Mouse (Mus musculus) left cerebral cortex, postnatal 4 days (tissue): ENCODE results near the gene Wsb1. TPM values are rescaled to one million over a fixed set of nuclear protein-coding genes. Genes with fewer than 3 reads are reported as not detected.

Experiments used
- total RNA-seq, 2 experiments: library from RNA; stranded (reverse); gene quantifications; 2 replicates each; pipeline ENCODE4 v1.2.3; 2021

The Wsb1 gene
- total RNA-seq, 2 experiments from 2014 or later = 154 to 166 TPM

Other genes with a start within 250 kb of the Wsb1 start
- 10 to 100 TPM; 49.9 to 50.6 TPM for gene Ksr1, start 108.3 kb downstream of the Wsb1 start, total RNA-seq
- under 1 TPM in 1 of 2 experiments, not detected in 1; 0.52 TPM for gene Gm9964, start 42.2 kb upstream of the Wsb1 start, total RNA-seq
- 100 to 1,000 TPM; 102 to 107 TPM for gene Nf1, start 85.0 kb upstream of the Wsb1 start, total RNA-seq
- gene Omg, start 249.4 kb upstream of the Wsb1 start, total RNA-seq = 10 to 100 TPM; 22.2 to 26.0 TPM